Mouse (Mus musculus): ENCODE results near the gene Nadk2. TPM values are rescaled to one million over a fixed set of nuclear protein-coding genes. Genes with fewer than 3 reads are reported as not detected.

Nadk2 gene
- polyA plus RNA-seq, 1 experiment from 2014 or later: 23.0 TPM

DNA sequence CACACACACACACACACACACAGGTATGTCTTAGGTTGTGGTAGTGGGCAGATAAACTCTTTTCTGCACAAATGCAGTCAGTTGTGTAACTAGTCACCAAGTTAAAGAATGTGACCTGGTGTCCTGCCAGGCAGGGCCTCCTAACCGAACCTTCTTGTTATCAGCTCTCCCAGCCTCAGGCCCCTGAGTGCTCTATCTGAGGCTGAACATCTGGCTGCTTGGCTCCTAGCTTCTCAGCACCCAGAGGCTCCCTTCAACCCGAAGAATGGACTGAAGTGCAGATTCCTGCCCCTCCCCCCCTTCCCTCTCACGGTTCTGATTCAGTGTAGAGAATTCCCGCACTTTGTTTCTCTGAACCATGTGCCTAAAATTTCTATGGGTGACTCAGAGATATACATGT is 3.6 kb downstream of the Nadk2 start:
- Histone ChIP-seq H3K27me3 (no peaks in the 10 kb centered on the region), H3K9ac (no peak overlapping the region), H3K36me3 (ENCODE audit: poor library complexity, severe bottlenecking) (no peaks in the 10 kb centered on the region), H3K27ac (no peak overlapping the region), H3K4me3 (no peak overlapping the region), H3K9me3 (replicated peaks) (no peaks in the 10 kb centered on the region), H3K4me2 (no peak overlapping the region), H3K4me1 (peaks cover 52% of the 10 kb centered on the region)
- no peak for ATAC-seq
- 24% methylated on average over 4 of the region's 4 CpGs for WGBS

DNA sequence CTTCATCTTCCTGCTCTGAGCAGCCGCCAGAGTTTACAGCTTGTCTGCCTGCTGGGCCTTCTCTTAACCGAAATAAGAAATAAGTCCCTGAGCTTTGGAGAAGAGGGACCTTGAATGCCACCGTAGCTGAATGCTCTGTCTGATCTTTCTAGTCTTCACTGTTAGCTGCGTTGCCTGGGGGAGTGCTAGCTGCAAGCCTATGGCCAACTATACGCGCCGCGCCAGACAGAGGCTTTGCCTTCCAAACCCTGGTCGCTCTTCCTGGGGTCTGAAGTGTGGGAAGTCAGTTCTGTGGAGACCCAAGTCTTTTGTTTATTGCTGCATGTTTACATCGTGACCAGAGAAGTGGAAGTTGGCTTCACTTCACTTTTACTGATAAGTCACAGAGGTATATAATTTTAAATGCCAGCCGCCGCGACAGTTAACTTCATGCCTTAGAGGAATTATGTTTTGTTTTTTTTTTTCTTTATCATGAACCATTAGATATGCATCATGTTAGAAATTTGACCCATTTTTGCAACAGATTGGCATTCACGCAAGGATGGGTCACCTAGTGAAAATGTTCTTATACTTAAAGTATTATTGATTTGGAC is 4.6 kb downstream of the Nadk2 start:
- Histone ChIP-seq H3K4me2 (no peak overlapping the region), H3K9ac (no peak overlapping the region), H3K27ac (no peak overlapping the region), H3K9me3 (replicated peaks) (no peaks in the 10 kb centered on the region), H3K27me3 (no peaks in the 10 kb centered on the region), H3K4me1 (peaks cover 46% of the 10 kb centered on the region), H3K36me3 (ENCODE audit: poor library complexity, severe bottlenecking) (no peaks in the 10 kb centered on the region), H3K4me3 (no peak overlapping the region)
- no peak for ATAC-seq
- 79% methylated on average over 14 of the region's 14 CpGs for WGBS

DNA sequence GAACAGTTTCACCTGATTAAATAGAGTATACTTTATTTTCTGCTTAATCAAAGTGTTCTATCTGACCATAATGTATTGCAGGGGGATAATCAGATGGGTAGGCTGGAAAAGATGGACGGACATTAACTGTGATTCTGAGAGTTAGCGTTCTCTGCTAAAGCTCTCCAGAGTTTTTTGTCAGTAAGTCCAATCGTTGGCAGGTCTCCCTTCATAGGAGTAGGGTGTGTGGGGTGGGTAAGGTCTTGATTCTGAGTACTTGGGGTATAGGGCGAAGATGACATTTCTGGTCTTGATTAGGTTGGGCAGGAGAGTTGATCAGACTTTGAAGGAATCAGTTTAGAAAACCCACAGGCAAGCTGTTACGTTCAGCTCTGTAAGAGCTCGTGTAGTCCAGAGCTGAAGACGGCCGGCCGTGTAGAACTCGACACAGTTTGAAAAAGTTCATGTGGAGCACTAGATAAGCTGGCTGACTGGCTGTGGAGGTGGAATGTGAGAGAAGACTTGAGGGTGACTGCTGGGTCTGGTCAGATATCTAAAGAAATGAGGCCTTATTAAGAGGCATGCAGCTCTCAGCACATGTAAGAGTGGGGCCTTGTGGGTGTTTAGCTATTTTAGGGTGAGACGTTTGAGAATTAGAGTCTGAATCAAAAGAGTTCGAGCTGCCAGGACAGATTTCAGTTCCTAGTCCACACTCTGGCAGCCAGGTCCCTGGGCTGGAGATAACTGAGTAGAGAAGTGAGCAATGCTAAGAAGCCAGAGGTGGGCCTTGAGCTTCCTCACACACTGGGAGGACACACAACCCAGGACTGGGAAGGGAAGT is 7.6 kb downstream of the Nadk2 start:
- Histone ChIP-seq H3K4me3 (no peak overlapping the region), H3K9me3 (replicated peaks) (no peaks in the 10 kb centered on the region), H3K4me1 (peaks cover 29% of the 10 kb centered on the region), H3K36me3 (ENCODE audit: poor library complexity, severe bottlenecking) (no peaks in the 10 kb centered on the region), H3K4me2 (no peak overlapping the region), H3K27ac (no peak overlapping the region), H3K9ac (no peak overlapping the region), H3K27me3 (no peaks in the 10 kb centered on the region)
- WGBS: 87% methylated on average over 12 of the region's 12 CpGs
- ATAC-seq: no peak

DNA sequence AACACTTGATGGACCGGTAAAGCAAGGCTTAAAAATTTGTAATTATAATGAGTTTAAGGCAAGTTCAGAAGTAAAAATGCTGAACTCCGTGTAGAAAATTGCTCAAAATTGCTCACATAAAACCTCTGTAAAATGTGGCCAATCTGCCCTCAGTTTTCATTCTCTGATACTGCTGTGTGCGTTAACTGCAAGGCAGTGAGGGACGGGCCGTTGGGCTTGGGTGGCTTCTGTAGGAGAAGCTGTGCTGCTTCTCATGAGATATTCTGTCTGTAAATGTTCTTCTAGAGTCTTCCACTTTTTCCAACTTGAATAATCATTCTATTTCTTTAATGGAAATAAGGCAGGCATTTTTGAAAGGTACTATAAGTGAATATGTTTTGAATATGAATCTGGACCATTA is 8.6 kb downstream of the Nadk2 start:
- H3K4me3 ChIP-seq: no peak overlapping the region
- H3K36me3 ChIP-seq (ENCODE audit: poor library complexity, severe bottlenecking): no peaks in the 10 kb centered on the region
- no peaks in the 10 kb centered on the region for H3K27me3 ChIP-seq
- no peaks in the 10 kb centered on the region for H3K9me3 ChIP-seq (replicated peaks)
- WGBS: 55% methylated on average over 5 of the region's 5 CpGs
- peaks cover 22% of the 10 kb centered on the region for H3K4me1 ChIP-seq
- ATAC-seq: no peak
- H3K9ac ChIP-seq: no peak overlapping the region
- no peak overlapping the region for H3K27ac ChIP-seq
- H3K4me2 ChIP-seq: no peak overlapping the region

DNA sequence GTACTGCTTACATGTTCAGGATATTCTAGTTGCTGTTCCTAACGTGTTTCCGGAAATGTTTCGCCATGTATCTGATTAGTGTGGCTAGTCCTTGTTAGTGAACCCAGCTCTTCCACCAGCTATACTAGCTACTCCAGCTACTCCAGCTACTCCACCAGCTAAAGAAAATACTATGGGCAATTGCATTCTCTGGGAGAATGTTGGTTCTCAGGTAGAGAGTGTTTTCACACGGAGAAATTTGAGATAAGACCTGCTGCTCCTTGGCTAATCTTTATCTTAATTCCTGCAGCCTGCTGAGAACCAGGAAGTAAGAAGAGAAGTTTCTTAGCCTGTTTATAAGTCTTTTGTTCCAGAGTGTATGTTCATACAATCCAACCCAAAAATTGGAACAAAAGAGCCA is 9.1 kb downstream of the Nadk2 start:
- H3K36me3 ChIP-seq (ENCODE audit: poor library complexity, severe bottlenecking): no peaks in the 10 kb centered on the region
- no peak overlapping the region for H3K4me3 ChIP-seq
- no peak for ATAC-seq
- H3K4me2 ChIP-seq: no peak overlapping the region
- no peaks in the 10 kb centered on the region for H3K9me3 ChIP-seq (replicated peaks)
- 69% methylated on average over 4 of the region's 4 CpGs for WGBS
- no peak overlapping the region for H3K9ac ChIP-seq
- H3K27me3 ChIP-seq: no peaks in the 10 kb centered on the region
- H3K27ac ChIP-seq: no peak overlapping the region
- peaks cover 16% of the 10 kb centered on the region for H3K4me1 ChIP-seq

DNA sequence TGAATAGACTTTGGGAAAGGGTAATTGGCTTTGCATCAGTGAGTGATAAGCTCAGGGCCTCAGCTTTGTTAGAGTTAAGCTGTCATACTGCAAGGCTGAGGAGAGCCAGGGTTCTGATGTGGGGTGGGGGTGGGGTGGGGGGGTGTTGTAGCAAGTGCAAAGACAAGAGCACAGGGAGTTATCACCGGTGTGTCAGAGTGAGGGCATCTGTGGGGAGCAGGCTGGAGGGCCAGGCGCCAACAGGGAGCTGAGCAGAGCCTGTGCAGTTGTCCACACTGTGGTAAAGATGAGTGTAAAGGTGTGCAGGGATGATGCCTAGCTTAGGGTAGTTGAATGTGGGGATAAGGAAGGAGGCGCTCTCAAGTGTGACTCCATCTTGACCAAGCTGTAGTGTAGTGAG is 10.2 kb downstream of the Nadk2 start:
- no peaks in the 10 kb centered on the region for H3K27me3 ChIP-seq
- H3K4me2 ChIP-seq: no peak overlapping the region
- no peaks in the 10 kb centered on the region for H3K36me3 ChIP-seq (ENCODE audit: poor library complexity, severe bottlenecking)
- H3K9me3 ChIP-seq (replicated peaks): no peaks in the 10 kb centered on the region
- no peak overlapping the region for H3K4me3 ChIP-seq
- peaks cover 9% of the 10 kb centered on the region for H3K4me1 ChIP-seq
- 80% methylated on average over 3 of the region's 3 CpGs for WGBS
- no peak overlapping the region for H3K27ac ChIP-seq
- ATAC-seq: no peak; the same call in 1 of the 2 replicates
- H3K9ac ChIP-seq: no peak overlapping the region

DNA sequence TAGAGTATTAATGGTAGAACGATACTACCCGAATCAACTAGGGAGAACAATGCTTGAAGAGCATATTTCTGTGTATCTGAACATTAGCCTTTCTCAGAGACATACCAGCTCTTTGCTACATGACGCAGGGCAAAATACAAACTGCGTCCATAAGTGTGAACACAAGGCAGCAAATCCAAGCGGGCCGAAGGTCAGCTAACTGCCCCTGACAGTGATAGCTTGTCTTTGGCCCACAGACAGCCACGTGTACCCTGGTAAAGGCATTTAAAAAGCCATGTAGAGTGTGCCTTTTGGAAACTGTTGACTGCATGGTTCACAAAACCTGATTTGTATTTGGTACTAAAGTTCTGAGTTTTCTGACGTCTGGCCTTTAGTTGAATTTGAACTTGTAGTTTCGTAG is 11.7 kb downstream of the Nadk2 start:
- no peak overlapping the region for H3K4me2 ChIP-seq
- H3K27ac ChIP-seq: no peak overlapping the region
- H3K27me3 ChIP-seq: no peaks in the 10 kb centered on the region
- 92% methylated on average over 9 of the region's 9 CpGs for WGBS
- peaks cover 9% of the 10 kb centered on the region for H3K4me1 ChIP-seq
- H3K9me3 ChIP-seq (replicated peaks): no peaks in the 10 kb centered on the region
- H3K36me3 ChIP-seq (ENCODE audit: poor library complexity, severe bottlenecking): no peaks in the 10 kb centered on the region
- H3K9ac ChIP-seq: no peak overlapping the region
- no peak overlapping the region for H3K4me3 ChIP-seq
- ATAC-seq: no peak

DNA sequence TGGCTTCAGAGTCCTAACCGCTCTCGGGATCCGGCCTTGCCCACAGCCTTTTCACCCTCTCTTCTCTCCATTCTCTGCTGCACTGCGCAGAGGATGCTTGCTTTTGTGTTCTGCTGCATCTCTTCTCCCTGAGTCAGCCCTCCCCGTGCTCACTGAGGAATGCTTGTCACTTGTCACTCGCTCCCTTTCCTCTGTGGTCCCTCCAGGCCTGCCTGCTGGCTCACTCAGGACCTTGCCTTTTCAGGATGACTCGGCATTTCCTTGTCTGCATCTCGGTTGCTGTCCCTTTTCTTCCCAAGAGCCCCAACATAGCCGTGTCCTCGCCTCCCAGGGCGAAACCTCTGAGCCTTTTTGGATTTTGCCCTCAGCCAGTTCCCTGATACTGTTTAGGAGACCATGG is 15.8 kb downstream of the Nadk2 start:
- Histone ChIP-seq H3K27ac (no peak overlapping the region), H3K4me3 (no peak overlapping the region), H3K36me3 (ENCODE audit: poor library complexity, severe bottlenecking) (0 out of 2 replicates have a peak, but pooled peaks cover 16% of the 10 kb centered on the region), H3K9me3 (replicated peaks) (no peaks in the 10 kb centered on the region), H3K9ac (no peak overlapping the region), H3K27me3 (no peaks in the 10 kb centered on the region), H3K4me1 (no peaks in the 10 kb centered on the region), H3K4me2 (no peak overlapping the region)
- no peak for ATAC-seq
- 47% methylated on average over 11 of the region's 11 CpGs for WGBS

DNA sequence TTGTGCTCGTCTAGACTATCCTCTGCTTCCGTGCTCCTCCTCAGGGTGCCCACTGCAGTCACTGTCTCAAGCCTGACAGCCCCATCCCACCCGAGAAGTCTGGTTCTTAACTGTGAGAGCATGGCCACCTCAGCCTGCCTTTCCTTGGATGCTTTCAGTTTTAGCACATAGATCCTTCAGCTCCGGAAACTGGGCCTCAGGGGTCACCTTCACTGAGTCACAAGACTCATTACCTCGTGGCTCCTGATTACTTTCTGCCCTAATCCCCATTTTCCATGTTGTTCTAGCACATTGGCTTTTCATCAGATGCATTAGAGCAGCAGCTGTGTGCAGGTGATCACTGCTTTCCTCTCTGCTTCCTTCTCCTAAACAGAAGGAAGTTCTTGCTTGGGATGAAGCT is 16.4 kb downstream of the Nadk2 start:
- Histone ChIP-seq H3K36me3 (ENCODE audit: poor library complexity, severe bottlenecking) (0 out of 2 replicates have a peak, but pooled peaks cover 16% of the 10 kb centered on the region), H3K27ac (no peak overlapping the region), H3K9me3 (replicated peaks) (no peaks in the 10 kb centered on the region), H3K27me3 (no peaks in the 10 kb centered on the region), H3K9ac (no peak overlapping the region), H3K4me1 (no peaks in the 10 kb centered on the region), H3K4me3 (no peak overlapping the region), H3K4me2 (no peak overlapping the region)
- WGBS: 65% methylated on average over 5 of the region's 5 CpGs
- ATAC-seq: no peak

DNA sequence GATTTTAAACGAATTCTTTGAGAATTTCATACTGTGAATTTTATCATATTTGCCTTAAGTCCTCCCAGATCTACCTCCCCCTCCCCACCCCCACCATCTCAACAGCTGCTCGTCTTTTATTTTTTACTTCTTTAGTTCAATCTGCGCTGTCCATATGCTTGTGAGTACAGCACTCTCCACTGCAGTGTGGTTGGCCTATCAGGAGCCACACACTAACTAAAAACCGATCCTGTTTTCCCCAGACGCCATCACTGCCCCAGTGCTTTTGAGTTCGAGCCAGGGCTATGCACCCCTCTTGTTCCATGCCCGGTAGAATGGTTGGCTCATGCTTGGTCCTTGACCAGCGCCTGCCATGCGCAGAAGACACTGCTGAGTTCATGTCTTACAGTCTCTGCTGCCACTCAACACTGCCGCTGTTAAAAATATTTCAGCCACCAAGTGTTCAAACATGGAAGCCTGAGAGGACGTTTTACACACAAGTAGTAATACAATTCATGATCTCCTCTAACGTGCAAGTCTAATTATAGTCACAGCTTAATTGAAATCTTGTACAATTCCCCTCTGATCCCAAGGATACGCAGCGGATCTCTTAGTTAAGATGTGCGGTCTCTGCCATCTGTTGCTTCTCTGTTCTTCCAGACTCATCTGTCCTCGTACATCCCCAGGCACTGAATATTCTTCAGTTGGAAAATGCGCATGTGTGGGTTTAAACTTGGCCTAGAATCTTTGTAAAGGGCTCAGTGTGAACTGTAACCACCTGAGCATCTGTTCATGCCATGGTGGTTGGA is 17.0 kb downstream of the Nadk2 start:
- no peak overlapping the region for H3K4me2 ChIP-seq
- 0 out of 2 replicates have a peak, but pooled peaks cover 21% of the 10 kb centered on the region for H3K36me3 ChIP-seq (ENCODE audit: poor library complexity, severe bottlenecking)
- H3K4me1 ChIP-seq: no peaks in the 10 kb centered on the region
- no peak for ATAC-seq
- H3K27me3 ChIP-seq: no peaks in the 10 kb centered on the region
- no peaks in the 10 kb centered on the region for H3K9me3 ChIP-seq (replicated peaks)
- H3K9ac ChIP-seq: no peak overlapping the region
- whole genome bisulfite sequencing: 88% methylated on average over 17 of the region's 17 CpGs
- H3K4me3 ChIP-seq: no peak overlapping the region
- H3K27ac ChIP-seq: no peak overlapping the region

DNA sequence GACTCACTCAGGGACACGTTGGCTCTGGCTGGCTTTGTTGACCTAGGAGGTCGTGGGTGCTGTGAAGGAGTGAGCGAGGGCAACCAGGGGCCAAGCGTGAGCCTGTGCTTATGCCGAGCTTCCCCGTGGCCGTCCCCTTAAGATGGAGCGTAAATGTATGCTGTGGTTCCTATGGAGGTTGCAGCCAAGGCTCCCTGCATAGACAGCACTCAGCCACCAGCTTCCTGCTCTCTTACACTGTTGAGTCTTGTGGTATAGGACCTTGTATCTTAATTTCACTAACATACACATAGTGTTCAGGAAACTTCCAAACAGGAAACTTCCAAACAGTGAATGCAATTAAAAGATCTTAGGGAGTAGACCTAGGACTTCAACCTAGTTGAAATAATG is 17.6 kb downstream of the Nadk2 start:
- WGBS: 80% methylated on average over 8 of the region's 8 CpGs
- Histone ChIP-seq H3K27ac (no peak overlapping the region), H3K4me3 (no peak overlapping the region), H3K9ac (no peak overlapping the region), H3K4me2 (no peak overlapping the region), H3K9me3 (replicated peaks) (no peaks in the 10 kb centered on the region), H3K36me3 (ENCODE audit: poor library complexity, severe bottlenecking) (peaks cover 27% of the 10 kb centered on the region; the same call in 1 of the 2 replicates), H3K27me3 (no peaks in the 10 kb centered on the region), H3K4me1 (no peaks in the 10 kb centered on the region)
- ATAC-seq: no peak

DNA sequence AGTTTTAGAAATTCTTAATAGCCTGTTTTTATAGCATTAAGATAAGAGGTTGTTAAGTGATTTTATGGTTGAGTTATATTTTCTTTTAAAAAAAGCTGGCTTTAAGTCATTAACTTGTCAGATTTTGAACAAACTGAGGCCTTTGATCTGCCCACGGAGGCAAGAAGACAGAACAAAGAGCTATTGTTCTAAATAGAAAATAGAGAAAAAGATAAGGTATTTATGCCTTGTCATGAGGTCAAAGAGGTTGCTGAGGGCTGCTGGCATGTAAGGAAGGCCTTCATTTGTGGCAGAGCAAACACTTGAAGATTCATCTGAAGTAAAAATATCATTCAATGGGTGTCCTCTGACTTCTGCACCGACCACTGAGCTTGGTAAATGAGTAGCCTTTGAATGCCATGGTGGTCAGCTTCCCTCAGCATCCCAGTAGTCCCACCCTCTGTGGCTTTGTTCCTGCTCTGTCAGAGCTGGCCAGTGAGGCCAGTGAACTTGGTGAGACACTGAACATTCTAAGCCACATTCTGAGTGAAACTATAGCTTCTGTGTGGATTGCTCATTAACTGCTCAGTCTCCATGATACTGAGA is 18.2 kb downstream of the Nadk2 start:
- no peak for ATAC-seq
- WGBS: 16% methylated on average over 2 of the region's 2 CpGs
- no peak overlapping the region for H3K27ac ChIP-seq
- no peak overlapping the region for H3K4me2 ChIP-seq
- H3K27me3 ChIP-seq: no peaks in the 10 kb centered on the region
- peaks cover 28% of the 10 kb centered on the region; the same call in 1 of the 2 replicates for H3K36me3 ChIP-seq (ENCODE audit: poor library complexity, severe bottlenecking)
- peaks cover 4% of the 10 kb centered on the region for H3K4me1 ChIP-seq
- H3K4me3 ChIP-seq: no peak overlapping the region
- no peak overlapping the region for H3K9ac ChIP-seq
- no peaks in the 10 kb centered on the region for H3K9me3 ChIP-seq (replicated peaks)
